Mouse (Mus musculus): ENCODE results near the gene Dag1.
"Not testable (repeated sequence)": the region's sequence is repeated elsewhere in the genome, so short reads cannot be mapped to it uniquely, and the experiment has no call there.

The Dag1 gene

DNA sequence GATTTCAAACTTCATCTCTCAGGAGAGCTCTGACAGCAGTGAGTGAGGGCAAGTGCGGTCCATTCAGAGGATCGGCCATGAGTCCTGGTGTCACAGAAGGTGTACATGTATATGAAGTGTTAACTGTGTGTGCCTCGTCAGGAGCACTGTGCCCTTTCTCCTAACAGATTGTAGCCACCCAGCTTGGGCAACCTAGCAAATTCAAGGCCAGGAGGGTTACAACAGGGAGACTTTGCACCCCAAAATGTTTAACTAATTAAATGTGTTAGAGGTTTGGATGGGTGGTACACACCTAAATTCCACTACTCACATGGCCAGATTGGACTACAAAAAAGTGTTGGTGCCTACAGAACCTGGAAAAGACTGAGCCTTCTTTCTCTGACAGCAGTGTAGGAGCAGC, 42.2 kb downstream of the Dag1 start:
- no peak for DNase-seq

- DNase-seq, result no peak
Observed at GRCm38 (mm10) chr9:108220380-108220774, 43.4 kb downstream of the Dag1 start.

DNA sequence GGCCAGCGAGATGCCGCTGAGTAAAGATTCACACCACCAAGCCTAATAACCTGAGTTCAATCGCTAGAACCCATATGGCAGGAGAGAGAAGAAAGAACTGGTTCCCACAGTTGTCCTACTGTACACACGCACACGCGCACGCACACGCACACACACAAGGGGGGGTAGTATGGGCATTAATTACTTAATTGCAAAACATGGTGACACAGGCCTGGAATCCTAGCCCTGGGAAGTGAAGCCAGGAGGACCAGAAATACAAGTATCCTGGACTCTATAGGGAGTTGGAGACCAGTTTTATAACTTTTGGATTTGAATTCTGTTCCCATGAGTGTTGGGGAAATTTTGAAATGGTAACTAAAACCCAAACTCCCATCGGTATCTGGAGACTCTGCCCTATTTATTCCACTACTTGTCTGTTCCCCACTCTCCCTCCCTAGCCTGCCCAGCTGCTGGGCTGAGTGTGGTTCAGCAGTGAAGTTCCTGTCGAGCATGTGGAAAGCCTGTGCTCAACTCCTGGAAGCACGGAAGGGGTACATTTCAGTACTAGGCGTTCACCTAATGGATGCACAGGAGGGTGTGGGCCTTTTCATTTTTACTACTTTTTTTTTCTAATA, 43.9 kb downstream of the Dag1 start:
- no peak for DNase-seq

DNA sequence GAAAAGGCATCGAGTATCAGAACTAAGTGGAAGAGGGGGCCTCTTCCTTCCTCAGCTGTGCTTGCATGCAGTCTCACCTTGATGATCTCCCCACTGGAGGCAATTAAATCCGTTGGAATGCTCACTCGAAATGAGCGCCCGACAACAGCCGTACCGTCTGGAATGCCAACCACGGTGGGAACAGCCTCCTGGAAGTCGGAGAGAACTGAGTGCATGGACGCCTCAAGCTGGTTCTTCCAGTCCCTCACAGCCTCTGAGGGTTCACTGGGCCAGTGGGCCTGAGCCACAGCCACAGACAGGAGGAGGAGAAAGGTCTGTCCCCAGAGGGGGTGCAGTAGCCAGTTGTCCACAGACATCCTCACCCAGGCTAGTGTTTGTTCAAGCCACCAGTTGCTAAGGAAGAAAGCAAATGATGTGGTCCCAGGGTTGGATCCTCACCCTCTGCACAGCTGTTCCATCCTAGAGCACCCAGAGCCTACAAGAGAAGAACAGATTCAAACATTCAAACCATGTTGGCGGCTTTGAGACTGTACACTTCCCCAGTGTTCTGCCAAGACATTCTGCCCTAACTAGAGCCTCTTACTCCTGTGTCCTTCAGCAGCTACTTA, 45.7 kb downstream of the Dag1 start:
- DNase-seq, result no peak

- DNase-seq, result no peak
Observed at GRCm38 (mm10) chr9:108217406-108217805, 46.4 kb downstream of the Dag1 start.

DNA sequence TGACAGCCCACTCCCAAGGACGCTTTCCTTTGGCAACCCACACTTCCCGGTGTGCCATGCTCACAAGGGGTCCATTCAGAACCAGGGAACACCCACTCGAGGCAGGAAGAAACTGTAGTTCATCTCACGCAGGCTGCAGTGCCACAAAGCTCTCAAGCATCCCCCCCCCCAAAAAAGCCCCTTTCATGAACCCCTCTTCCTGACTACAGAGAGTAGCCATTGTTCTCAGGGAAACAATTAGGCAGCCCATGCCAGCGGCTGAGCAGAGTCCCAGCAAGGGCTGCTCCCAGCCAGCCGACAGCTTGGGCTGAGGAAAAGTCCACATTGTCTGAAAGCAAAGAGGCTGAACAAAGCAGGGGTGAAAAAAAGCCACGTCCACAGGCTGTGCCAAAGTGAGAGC, 50.7 kb downstream of the Dag1 start:
- DNase-seq, result no peak

DNA sequence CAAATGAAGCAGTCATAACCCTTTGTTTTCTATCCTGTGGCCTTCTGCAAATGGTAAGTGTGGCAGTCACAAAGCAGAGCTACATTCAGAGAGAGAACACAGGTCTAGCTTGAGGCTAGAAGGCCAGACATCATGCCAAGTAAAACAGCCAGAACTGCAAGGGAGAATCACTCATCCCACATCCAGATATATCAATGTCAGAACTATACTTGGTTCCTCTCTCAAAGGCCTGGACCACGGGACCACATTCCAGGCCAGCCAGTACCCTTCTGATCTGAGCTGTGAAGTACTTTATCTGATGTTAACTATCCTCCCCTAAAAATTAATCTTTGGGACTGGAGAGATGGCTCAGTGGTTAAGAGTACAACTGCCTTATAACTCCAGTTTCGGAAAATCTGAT, 51.3 kb downstream of the Dag1 start:
- DNase-seq, result no peak

- DNase-seq, result no peak
Observed at GRCm38 (mm10) chr9:108205571-108205901, 58.2 kb downstream of the Dag1 start.

GRCm38 (mm10) chr9:108204884-108205570, 58.7 kb downstream of the Dag1 start:
- DNase-seq, result no peak

DNA sequence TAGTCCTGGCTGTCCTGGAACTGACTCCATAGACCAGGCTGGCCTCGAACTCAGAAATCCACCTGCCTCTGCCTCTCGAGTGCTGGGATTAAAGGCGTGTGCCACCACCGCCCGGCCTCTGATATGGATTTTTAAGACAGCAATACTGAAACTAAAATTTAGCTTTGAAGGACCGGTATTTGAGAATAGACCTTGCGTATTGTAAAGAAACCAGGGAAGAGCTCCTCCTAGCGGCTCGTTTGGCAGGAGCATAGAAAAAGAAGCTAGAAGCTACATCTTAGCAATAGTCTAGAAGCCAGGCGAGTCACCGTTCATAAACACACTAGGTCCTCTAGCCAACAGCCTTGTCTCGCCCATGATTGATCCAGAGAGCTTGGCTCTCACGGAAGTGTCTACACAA, 60.7 kb downstream of the Dag1 start:
- DNase-seq, result peak; percentile 74

DNA sequence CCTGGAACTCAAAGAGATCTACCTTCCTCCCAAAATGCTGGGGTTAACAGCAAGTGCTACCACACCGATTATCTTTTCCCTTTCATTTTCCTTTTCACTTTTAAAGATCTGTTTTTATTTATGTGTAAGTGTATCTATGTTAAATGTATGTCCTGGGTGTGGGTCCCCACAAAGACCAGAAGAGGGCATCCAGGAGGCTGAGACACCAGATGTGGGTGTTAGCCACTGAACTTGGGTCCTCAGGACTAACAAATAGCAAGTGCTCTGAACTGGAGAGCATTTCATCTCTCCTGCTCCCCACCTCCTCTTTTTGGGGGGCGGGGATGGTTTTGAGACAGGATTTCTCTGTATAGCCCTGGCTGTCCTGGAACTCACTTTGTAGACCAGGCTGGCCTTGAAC, 61.6 kb downstream of the Dag1 start:
- DNase-seq, result no peak

DNA sequence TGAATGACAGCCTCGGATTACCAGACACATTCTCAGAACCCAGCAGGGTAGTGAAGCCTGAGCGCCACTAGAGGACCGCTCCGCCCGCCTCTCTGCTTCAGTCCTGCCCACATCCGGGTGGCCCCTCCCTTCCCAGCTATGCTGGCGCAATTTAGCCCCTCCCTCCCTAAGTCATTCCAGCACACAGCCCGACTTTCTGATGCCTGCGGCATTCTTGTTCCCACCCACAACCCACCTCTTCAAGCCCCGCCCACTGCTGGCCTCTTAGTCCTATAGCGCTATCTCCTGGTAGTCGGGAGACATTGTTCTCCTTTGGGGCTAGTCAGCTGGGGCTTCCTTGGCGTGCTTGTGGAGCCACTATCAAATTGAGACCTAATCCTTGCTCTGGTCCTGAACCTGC, 62.6 kb downstream of the Dag1 start:
- DNase-seq, result peak; percentile 95

- DNase-seq, result no peak
Observed at GRCm38 (mm10) chr9:108198621-108199020, 65.1 kb downstream of the Dag1 start.

DNA sequence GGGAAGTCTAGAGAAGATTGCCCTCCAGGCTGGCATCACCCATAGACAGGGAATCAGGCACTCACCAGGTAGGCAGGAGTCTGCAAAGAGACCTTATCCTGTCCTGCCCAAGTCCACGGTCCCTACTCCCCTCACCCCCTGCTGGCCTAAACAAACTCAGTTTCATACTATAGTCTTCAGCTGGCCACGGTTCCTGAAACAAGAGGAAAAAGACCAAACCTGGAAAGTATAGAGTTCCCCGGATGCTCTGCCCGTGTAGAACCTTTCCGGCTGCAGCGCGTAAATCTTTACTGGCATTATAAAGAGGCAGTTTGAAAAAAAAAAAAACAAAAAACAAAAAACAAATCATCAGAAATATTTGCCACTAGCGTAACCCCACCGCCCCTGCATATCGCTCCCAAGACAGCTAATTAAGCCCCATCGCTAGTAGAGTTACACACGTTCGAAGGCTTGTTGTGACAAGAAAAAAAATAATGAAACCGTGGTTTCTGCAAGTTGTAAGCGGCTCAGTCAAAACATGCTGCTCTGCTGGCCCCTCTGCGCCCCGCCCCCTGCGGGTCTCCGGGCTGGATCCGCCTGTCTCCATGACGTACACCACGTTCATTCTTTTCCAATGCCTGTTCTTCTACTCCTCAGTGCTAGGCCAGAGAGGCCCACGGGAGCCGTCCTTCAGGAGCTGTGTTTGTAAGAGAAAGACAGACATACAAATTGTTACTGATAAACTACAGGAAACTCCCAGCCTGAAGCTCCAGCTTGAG, 66.7 kb downstream of the Dag1 start:
- DNase-seq, result peak; percentile 38

DNA sequence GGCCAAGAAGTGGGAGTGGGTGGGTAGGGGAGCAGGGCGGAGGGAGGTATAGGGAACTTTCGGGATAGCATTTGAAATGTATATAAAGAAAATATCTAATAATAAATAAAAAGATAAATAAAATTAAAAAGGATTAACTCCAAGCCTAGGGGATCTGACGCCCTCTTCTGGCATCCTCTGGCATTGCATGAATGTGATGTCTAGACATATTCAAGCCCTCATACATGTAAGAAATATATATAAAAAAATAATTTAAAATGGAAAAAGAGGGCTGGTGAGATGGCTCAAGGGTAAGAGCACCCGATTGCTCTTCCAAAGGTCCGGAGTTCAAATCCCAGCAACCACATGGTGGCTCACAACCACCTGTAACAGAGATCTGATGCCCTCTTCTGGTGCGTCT, 67.5 kb downstream of the Dag1 start:
- not testable (repeated sequence) for DNase-seq

GRCm38 (mm10) chr9:108189787-108190679, 73.7 kb downstream of the Dag1 start, which contains the start of gene Bsn:
Gene Bsn, minus strand, starts transcription at chr9:108190384.
- peak; percentile 51 for DNase-seq

DNA sequence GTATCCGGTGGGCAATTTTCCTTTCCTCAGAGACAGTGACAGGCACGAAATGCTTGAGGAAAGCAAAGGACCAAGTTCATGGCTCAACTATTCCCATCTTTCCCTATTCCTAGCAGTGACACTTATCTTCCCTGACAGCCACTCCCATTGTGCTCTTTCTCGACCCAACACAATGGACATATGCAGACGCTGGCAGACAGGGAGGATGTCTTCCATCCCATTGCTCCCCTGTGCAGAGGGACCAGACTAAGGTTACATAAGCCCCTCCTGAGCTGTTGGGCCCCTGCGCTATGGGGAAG, 74.3 kb downstream of the Dag1 start:
- no peak for DNase-seq

GRCm38 (mm10) chr9:108189023-108189422, 74.7 kb downstream of the Dag1 start:
- DNase-seq, result no peak

DNA sequence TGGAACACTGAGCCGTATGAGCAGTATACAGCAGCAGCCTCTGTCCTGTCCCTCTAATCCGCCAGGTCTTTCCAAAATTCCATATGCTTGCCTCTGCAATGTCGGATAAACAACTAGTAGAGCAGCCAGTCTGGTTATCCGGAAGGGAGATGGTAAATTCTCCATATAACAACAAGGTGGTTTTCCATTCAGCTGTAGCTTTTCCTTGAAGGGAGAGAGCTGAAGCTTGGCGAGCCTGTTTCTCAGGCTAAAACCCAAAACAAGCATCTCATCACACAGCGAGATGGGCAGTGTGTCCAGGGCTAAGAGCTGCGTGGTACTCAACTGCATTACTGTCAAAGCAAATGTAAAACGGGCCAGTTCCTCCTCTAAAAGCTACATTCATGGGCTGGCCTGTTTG, 75.2 kb downstream of the Dag1 start:
- no peak for DNase-seq

- no peak for DNase-seq
Observed at GRCm38 (mm10) chr9:108187616-108188015, 76.1 kb downstream of the Dag1 start.

DNA sequence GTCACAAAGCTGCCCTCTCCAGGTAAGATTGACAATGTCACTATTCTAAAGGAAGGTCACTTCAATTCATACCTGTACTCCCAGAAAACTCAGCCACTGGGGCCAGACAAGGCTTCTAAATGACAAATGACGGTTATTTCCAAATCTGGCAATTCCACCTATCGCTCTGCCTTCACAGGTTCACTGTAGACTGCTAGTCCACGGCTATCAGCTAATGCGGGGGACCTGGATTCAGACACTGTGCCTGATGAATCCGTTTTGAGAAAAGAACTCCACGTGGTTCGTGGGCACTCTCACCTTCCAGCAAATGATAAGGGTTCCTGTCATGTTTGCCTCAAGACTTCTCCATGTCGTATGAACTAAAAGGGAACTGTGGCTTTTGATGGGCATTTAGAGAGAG, 78.0 kb downstream of the Dag1 start:
- DNase-seq, result no peak

GRCm38 (mm10) chr9:108183531-108183994, 80.2 kb downstream of the Dag1 start:
- no peak for DNase-seq

Data from liver (tissue).